Mouse (Mus musculus): ENCODE data around the gene Med27. TPM values are rescaled to one million over a fixed set of nuclear protein-coding genes. Genes with fewer than 3 reads are reported as not detected.

Gene Med27
- polyA plus RNA-seq, 1 experiment from 2014 or later = 75.2 TPM

- peaks cover 30% of the 10 kb centered on the region for H3K4me1 ChIP-seq
- H3K27ac ChIP-seq = no peak overlapping the region; the same call in 1 of the 2 replicates
- H3K4me2 ChIP-seq (replicated peaks) = no peak overlapping the region
- H3K36me3 ChIP-seq = no peaks in the 10 kb centered on the region
- WGBS = 79% methylated on average over 2 of the region's 2 CpGs
- H3K27me3 ChIP-seq (replicated peaks) = no peaks in the 10 kb centered on the region
- no peak overlapping the region for H3K4me3 ChIP-seq
- ATAC-seq (ENCODE audit: low FRiP score, low read depth) = no peak
- H3K9ac ChIP-seq = no peak overlapping the region
- H3K9me3 ChIP-seq = no peaks in the 10 kb centered on the region
Measured at GRCm38 (mm10) chr2:29487652-29488051, 141.0 kb downstream of the Med27 start.

- H3K27me3 ChIP-seq (replicated peaks) = no peaks in the 10 kb centered on the region
- no peak overlapping the region for H3K9ac ChIP-seq
- no peak overlapping the region for H3K4me3 ChIP-seq
- no peak for ATAC-seq (ENCODE audit: low FRiP score, low read depth)
- no peak overlapping the region for H3K27ac ChIP-seq
- no peaks in the 10 kb centered on the region for H3K36me3 ChIP-seq
- no peaks in the 10 kb centered on the region for H3K9me3 ChIP-seq
- WGBS = 78% methylated on average over 13 of the region's 13 CpGs
- H3K4me2 ChIP-seq (replicated peaks) = no peak overlapping the region
- peaks cover 30% of the 10 kb centered on the region for H3K4me1 ChIP-seq
Measured at GRCm38 (mm10) chr2:29488379-29489236, 142.0 kb downstream of the Med27 start.

GRCm38 (mm10) chr2:29491656-29492055 lies 145.0 kb downstream of the Med27 start:
- no peak overlapping the region for H3K9ac ChIP-seq
- peaks cover 38% of the 10 kb centered on the region for H3K4me1 ChIP-seq
- H3K4me2 ChIP-seq (replicated peaks) = no peak overlapping the region
- WGBS = 73% methylated on average over 6 of the region's 6 CpGs
- no peaks in the 10 kb centered on the region for H3K36me3 ChIP-seq
- ATAC-seq (ENCODE audit: low FRiP score, low read depth) = no peak
- no peak overlapping the region for H3K4me3 ChIP-seq
- no peaks in the 10 kb centered on the region for H3K27me3 ChIP-seq (replicated peaks)
- H3K27ac ChIP-seq = no peak overlapping the region
- no peaks in the 10 kb centered on the region for H3K9me3 ChIP-seq

GRCm38 (mm10) chr2:29493396-29494031 lies 146.9 kb downstream of the Med27 start:
- H3K4me2 ChIP-seq (replicated peaks) = no peak overlapping the region
- H3K27me3 ChIP-seq (replicated peaks) = no peaks in the 10 kb centered on the region
- ATAC-seq (ENCODE audit: low FRiP score, low read depth) = peak; percentile 37
- no peaks in the 10 kb centered on the region for H3K9me3 ChIP-seq
- H3K9ac ChIP-seq = no peak overlapping the region
- H3K27ac ChIP-seq = no peak overlapping the region
- 28% methylated on average over 9 of the region's 9 CpGs for WGBS
- no peak overlapping the region for H3K4me3 ChIP-seq
- peaks cover 36% of the 10 kb centered on the region for H3K4me1 ChIP-seq
- H3K36me3 ChIP-seq = no peaks in the 10 kb centered on the region

GRCm38 (mm10) chr2:29495271-29495670 lies 148.7 kb downstream of the Med27 start:
- no peak overlapping the region for H3K9ac ChIP-seq
- H3K27me3 ChIP-seq (replicated peaks) = no peaks in the 10 kb centered on the region
- H3K4me1 ChIP-seq = peaks cover 28% of the 10 kb centered on the region
- no peak overlapping the region for H3K27ac ChIP-seq
- ATAC-seq (ENCODE audit: low FRiP score, low read depth) = no peak
- no peaks in the 10 kb centered on the region for H3K9me3 ChIP-seq
- H3K4me3 ChIP-seq = no peak overlapping the region
- H3K36me3 ChIP-seq = no peaks in the 10 kb centered on the region
- 86% methylated on average over 2 of the region's 2 CpGs for WGBS
- no peak overlapping the region for H3K4me2 ChIP-seq (replicated peaks)

GRCm38 (mm10) chr2:29500601-29501350 lies 154.2 kb downstream of the Med27 start:
- Histone ChIP-seq H3K27ac (no peak overlapping the region), H3K36me3 (no peaks in the 10 kb centered on the region), H3K9ac (no peak overlapping the region), H3K27me3 (replicated peaks) (no peaks in the 10 kb centered on the region), H3K4me1 (no peaks in the 10 kb centered on the region), H3K4me3 (no peak overlapping the region), H3K4me2 (replicated peaks) (no peak overlapping the region), H3K9me3 (no peaks in the 10 kb centered on the region)
- ATAC-seq (ENCODE audit: low FRiP score, low read depth) = no peak
- WGBS = 63% methylated on average over 9 of the region's 9 CpGs

- Histone ChIP-seq H3K4me2 (replicated peaks) (no peak overlapping the region), H3K27me3 (replicated peaks) (no peaks in the 10 kb centered on the region), H3K36me3 (no peaks in the 10 kb centered on the region), H3K9ac (no peak overlapping the region), H3K4me1 (peaks cover 5% of the 10 kb centered on the region), H3K4me3 (no peak overlapping the region), H3K9me3 (no peaks in the 10 kb centered on the region), H3K27ac (no peak overlapping the region)
- no peak for ATAC-seq (ENCODE audit: low FRiP score, low read depth)
- WGBS = 87% methylated on average over 4 of the region's 4 CpGs
Measured at GRCm38 (mm10) chr2:29501381-29501780, 154.8 kb downstream of the Med27 start.

- Histone ChIP-seq H3K4me3 (no peak overlapping the region), H3K9ac (no peak overlapping the region), H3K27me3 (replicated peaks) (no peaks in the 10 kb centered on the region; the same call in 1 of the 2 replicates), H3K27ac (no peak overlapping the region), H3K36me3 (no peaks in the 10 kb centered on the region), H3K4me1 (peaks cover 16% of the 10 kb centered on the region), H3K9me3 (no peaks in the 10 kb centered on the region), H3K4me2 (replicated peaks) (no peak overlapping the region)
- WGBS = 71% methylated on average over 6 of the region's 6 CpGs
- ATAC-seq (ENCODE audit: low FRiP score, low read depth) = no peak
Measured at GRCm38 (mm10) chr2:29504848-29505247, 158.2 kb downstream of the Med27 start.

GRCm38 (mm10) chr2:29506411-29506810 lies 159.8 kb downstream of the Med27 start:
- H3K4me2 ChIP-seq (replicated peaks) = no peak overlapping the region
- H3K4me3 ChIP-seq = no peak overlapping the region
- peaks cover 16% of the 10 kb centered on the region for H3K4me1 ChIP-seq
- 33% methylated on average over 4 of the region's 4 CpGs for WGBS
- ATAC-seq (ENCODE audit: low FRiP score, low read depth) = no peak
- no peaks in the 10 kb centered on the region for H3K36me3 ChIP-seq
- no peaks in the 10 kb centered on the region for H3K9me3 ChIP-seq
- no peak overlapping the region for H3K9ac ChIP-seq
- no peak overlapping the region for H3K27ac ChIP-seq
- no peaks in the 10 kb centered on the region; the same call in 1 of the 2 replicates for H3K27me3 ChIP-seq (replicated peaks)

- ATAC-seq (ENCODE audit: low FRiP score, low read depth) = no peak
- WGBS = 9% methylated on average over 7 of the region's 7 CpGs
- Histone ChIP-seq H3K9me3 (no peaks in the 10 kb centered on the region), H3K9ac (no peak overlapping the region), H3K4me2 (replicated peaks) (no peak overlapping the region), H3K4me1 (peaks cover 33% of the 10 kb centered on the region), H3K4me3 (no peak overlapping the region), H3K36me3 (no peaks in the 10 kb centered on the region), H3K27ac (no peak overlapping the region), H3K27me3 (replicated peaks) (no peaks in the 10 kb centered on the region)
Measured at GRCm38 (mm10) chr2:29513131-29513530, 166.5 kb downstream of the Med27 start.

- H3K27ac ChIP-seq = no peak overlapping the region
- H3K36me3 ChIP-seq = no peaks in the 10 kb centered on the region
- H3K4me2 ChIP-seq (replicated peaks) = no peak overlapping the region
- peaks cover 33% of the 10 kb centered on the region for H3K4me1 ChIP-seq
- H3K4me3 ChIP-seq = no peak overlapping the region
- ATAC-seq (ENCODE audit: low FRiP score, low read depth) = no peak
- H3K27me3 ChIP-seq (replicated peaks) = no peaks in the 10 kb centered on the region
- no peak overlapping the region for H3K9ac ChIP-seq
- no peaks in the 10 kb centered on the region for H3K9me3 ChIP-seq
- WGBS = 80% methylated on average over 6 of the region's 6 CpGs
Measured at GRCm38 (mm10) chr2:29514836-29515235, 168.2 kb downstream of the Med27 start.

GRCm38 (mm10) chr2:29515831-29516447 lies 169.3 kb downstream of the Med27 start:
- Histone ChIP-seq H3K4me2 (replicated peaks) (no peak overlapping the region), H3K27me3 (replicated peaks) (no peaks in the 10 kb centered on the region), H3K36me3 (no peaks in the 10 kb centered on the region), H3K4me3 (no peak overlapping the region), H3K4me1 (peaks cover 33% of the 10 kb centered on the region), H3K27ac (no peak overlapping the region), H3K9me3 (no peaks in the 10 kb centered on the region), H3K9ac (no peak overlapping the region)
- 85% methylated on average over 4 of the region's 4 CpGs for WGBS
- no peak for ATAC-seq (ENCODE audit: low FRiP score, low read depth)

Data from neural tube, embryonic 12.5 days (tissue).